Mouse (Mus musculus): ENCODE data around the gene Elk4.

Elk4 gene

DNA sequence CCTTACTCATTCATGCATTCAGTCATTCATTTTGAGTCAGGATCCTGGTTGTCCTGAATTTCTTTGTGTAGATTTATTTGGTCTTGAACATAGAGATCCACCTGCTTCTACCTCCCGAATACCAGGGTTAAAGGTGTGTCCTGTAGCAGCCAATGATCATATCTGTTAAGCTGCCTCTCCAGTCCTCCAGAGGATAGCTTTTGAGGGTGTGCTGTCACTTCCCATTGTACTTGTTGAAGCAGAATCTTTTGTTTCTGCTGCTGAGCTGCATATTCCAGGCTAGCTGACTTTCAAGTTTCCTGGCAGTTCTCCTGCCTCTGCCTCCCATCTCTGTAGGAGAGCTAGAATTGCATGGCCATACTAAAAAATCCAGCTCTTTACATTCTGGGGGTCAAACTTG lies 9.3 kb downstream of the Elk4 start:
- DNase-seq (ENCODE audit: low spot score), result no peak

DNA sequence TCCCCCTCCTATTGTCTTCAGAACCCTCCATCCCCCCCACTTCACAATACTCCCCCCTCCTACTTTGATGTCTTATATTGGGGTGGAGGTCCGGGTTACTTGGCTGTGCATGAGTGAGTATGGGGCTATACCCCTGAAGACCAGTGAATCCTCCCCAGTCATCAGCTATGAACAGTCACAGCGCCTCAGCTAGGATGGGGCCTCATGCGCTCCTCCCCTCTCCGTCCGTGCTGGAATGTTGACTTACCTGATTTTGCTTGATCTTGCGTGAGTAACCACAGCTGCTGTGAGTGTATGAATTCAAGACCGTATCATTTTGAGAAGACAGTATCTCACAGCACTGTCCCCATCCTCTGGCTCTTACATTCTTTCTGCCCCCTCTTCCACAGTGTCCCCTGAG lies 12.5 kb downstream of the Elk4 start:
- DNase-seq (ENCODE audit: low spot score), result no peak

DNA sequence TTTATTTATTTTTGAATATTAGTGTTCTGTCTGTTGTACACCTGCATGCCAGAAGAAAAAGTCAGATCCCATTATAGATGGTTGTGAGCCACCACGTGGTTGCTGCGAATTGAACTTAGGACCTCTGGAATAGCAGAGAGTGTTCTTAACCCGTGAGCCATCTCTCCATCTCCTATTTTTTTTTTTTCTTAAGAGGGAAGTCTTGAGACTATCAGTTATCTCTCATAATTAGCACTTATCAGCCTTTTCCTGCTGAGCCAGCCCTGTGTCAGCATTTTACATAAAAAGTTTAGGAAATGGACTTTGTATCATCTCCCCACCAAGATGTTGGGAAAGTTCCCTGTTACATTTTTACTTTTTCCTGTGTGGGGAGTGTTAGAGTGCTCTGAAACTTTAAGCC lies 14.7 kb downstream of the Elk4 start:
- DNase-seq (ENCODE audit: low spot score), result no peak

DNA sequence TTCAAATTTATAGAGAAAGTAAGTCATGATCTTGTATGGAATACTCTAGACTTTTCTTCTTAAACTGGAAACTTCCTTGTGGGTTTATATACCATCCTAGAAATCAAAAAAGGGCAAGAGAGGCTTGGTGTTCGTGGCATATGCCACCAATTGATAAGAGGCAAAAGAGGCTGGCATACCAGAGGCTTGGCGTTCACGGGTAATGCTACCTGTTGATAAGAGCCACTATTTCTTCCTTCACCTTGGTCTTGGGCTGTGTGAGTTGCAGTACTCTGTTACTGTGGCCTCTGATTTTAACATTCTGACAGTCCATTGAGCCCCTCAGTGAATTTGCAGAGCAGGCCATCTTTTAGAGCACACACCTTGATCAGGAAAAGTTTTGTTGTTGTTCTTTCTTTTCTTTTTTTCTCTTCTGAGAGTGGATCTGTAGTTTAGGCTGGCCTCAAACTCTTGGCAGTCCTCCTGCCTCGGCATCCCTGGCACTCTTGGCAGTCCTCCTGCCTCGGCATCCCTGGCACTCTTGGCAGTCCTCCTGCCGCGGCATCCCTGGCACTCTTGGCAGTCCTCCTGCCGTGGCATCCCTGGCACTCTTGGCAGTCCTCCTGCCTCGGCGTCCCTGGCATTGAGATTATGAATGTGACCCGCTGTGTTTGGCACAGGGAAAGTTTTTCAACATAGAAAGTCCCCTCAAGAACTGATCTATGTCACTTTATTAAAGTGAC lies 19.7 kb downstream of the Elk4 start:
- no peak for DNase-seq (ENCODE audit: low spot score)

DNA sequence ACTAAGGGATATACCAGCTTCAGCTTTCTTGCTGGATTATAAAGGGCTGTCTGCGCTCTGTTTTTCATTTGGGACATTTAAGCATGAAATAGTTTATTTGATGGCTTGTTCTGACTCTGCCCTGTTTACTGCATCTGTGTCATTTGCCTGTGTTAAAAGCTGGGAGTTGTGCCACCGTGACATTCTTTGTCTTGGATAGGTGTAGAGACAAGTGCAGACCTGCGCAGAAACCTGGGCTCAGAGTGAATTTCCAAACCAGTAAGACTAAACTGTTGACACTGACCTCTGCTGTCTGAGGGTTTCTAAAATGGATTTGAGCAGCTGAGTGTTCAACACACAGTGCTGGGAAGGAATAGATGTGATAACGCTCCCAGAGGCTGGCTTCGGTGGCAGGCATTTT lies 20.6 kb downstream of the Elk4 start:
- DNase-seq (ENCODE audit: low spot score), result no peak

DNA sequence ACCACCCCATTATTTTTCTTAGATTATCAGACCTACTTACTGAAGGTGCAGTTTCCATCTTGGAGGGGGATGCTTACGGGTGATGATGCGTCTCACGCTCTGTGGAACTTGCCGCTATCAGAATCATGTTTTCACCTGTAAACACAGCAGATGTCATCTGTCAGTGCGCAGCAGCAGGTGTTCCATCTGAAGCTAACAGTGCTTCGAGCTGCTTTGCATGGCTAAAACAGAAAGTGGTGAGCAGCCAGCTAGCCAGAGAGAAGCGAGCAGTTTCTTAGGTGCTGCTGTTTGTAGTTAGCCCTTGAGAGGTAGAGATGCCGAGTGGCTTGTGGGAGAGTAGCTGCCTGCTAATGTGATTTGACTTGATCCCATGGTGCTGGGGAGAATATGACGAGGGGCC lies 21.0 kb downstream of the Elk4 start:
- no peak for DNase-seq (ENCODE audit: low spot score)

DNA sequence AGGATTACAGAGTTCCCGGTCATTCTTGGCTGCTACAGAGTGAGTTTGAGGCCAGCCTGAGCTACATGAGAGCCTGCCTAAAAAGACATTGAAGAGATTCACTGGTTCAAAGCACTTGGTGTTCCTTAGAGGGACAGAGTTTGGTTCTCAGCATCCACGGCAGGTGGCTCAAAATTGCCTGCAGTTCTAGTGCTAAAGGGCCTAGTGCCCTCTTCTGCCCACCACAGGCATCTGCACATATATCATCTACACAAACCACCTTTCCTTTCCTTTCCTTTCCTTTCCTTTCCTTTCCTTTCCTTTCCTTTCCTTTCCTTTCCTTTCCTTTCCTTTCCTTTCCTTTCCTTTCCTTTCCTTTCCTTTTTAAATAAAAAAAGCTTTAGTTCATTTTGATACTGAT lies 23.2 kb downstream of the Elk4 start:
- DNase-seq (ENCODE audit: low spot score), result no peak

DNA sequence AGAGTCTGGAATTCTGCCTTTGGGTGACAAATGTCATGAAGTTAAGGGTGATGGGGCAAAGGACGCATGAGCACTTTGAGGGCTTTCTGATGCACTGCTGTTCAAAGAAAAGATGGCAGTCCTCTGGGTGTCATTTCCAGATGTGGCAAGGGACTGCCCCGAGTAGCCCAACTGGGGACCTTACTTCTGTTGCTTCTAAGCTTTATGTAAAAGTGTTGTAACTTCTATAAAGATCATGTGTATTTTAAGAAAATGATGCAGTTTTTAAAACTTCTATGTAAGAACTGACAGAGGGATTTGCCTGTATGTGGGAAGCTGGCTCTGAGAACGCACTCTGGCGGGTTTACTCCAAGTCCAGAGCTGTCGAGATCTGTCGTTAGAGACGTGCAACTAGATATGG lies 24.8 kb downstream of the Elk4 start:
- no peak for DNase-seq (ENCODE audit: low spot score)

DNA sequence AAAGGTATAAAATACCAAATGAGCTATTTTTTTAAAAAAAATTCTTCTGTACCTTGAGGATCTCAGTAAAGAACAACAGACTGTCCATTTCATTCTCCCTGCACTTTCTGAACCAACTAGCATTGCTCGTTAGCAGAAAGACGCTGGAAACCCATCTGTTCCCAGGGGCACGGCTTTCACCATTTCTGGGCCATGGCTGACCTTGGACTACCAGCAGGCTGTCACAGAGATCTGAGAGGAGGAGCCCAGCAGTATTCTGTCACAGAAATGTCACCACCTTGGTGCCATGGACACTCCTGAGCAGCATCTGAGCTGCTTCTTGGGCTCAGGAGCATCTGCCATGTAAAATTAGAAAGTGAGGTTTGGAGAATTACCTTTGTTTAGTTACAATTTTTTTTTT lies 30.3 kb downstream of the Elk4 start:
- no peak for DNase-seq (ENCODE audit: low spot score)

DNA sequence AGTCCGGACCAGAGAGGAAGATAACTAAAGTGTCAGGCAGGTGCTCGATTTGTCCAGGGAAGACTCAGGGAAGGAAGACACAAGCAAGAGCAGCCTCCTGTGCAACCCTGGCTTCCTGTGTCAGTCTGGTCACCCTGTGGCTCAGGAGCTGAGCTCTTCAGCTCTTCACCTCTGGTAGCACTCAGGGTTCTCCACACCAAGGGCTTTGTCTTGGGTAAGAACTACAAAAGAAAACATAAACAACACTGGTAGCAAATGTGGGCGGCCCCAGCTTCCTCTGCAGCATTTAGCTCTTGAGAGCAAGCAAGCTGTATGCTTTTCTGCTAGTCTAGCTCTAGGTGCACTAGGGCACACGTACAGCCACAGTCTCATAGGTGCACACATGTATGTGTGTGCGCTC lies 31.3 kb downstream of the Elk4 start:
- DNase-seq (ENCODE audit: low spot score), result no peak

DNA sequence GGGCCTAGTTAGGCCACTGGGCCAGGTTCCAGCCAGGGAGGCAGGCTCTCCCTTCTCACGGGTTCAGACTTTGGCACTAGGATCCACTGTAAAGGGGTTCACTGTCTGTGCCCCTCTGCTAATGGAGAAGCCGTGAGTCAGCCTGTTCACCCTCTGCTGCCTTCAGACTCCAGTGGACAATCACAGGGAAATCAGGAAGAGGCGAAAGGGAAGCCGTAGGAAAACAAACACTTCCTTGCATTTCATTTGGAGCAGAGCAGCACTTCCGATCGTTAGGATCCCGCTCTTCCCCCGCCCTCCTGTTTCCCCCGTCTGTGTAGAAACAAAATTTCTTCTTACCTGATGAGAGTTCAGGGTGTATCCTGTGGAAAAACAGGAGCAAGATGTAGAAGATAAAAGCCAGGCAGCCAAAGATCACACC lies 32.8 kb downstream of the Elk4 start:
- no peak for DNase-seq (ENCODE audit: low spot score)

DNA sequence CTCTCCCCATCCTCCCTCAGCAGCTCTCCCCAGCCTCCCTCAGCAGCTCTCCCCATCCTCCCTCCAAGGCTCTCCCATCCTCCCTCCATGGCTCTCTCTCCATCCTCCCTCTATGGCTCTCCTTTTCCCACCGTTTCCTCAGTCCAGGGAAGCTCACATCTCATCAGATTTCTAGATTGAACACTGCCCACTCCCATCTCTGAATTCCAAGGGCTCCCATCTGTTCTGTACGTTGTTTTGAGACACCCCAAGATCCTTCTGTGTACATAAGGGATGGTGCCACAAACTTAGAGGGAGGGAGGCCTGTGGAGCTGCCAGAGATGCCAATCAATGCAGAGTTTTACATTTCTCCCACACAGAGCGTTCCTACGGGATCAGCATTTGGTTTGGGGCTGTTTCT lies 36.4 kb downstream of the Elk4 start:
- no peak for DNase-seq (ENCODE audit: low spot score)

DNA sequence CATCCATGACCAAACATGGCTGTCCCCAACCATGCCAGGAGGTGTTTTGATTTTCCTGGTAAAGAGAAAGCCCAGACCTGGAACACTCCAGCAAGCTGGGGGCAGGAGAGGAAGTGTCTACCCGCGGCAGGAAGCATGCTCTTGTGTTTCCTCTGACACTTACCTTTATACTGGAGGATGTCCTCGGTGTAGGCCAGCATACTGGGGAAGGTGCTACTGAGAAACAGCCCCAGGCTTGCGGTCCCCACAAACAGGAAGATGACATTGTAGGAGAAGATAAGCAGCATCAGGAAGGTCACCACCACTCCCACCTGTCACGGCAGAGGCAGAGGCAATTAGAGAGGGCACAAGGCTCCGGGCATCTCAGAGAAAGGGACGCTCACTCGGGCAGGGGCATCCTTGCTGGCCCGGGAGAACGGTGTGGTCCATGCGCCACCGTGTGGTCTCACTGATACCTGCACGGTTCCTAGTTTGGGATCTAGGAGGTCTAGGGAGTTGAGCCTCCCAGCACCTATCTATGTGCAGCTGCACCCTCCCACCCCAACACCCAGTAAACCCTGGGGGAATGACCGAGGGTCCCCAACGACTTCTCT lies 38.8 kb downstream of the Elk4 start:
- peak; percentile 50 for DNase-seq (ENCODE audit: low spot score)

DNA sequence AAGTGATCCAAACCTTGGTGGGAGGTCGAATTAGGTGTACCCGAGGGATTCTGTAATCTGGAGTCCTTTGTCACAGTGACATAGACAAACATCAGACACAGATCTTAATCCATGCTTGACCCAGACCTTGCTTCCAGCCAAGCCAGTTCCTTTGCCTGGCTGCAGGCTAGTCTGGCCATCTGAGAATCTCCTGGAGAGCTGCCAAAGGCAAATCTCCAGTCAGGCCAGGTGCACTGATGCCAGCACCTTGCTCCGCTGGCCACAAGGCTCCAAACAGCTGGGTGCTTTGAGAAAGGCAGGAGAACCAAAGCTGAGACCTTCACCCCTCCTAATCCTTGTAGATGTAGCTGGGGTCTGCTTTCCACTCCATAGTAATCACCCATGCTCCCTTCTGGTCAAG lies 44.3 kb downstream of the Elk4 start:
- no peak for DNase-seq (ENCODE audit: low spot score)

DNA sequence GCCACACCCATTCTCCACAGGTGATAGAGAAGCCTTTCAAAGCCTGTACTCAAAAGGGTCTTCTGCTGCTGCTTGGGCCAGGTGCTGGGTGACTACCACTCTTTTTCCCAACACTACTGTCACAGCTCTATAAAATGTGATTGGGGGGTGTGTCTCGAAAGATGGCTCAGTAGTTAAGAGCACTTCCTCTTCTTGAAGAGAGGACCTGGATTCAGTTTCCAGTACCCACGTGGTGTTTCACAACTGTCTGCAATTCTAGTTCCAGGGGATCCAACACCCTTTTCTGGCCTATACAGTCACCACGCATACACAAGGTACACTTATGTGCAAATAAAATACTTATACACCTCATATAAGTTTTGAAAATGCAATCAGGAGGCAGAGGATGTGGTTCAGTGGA lies 47.0 kb downstream of the Elk4 start:
- DNase-seq (ENCODE audit: low spot score), result no peak

DNA sequence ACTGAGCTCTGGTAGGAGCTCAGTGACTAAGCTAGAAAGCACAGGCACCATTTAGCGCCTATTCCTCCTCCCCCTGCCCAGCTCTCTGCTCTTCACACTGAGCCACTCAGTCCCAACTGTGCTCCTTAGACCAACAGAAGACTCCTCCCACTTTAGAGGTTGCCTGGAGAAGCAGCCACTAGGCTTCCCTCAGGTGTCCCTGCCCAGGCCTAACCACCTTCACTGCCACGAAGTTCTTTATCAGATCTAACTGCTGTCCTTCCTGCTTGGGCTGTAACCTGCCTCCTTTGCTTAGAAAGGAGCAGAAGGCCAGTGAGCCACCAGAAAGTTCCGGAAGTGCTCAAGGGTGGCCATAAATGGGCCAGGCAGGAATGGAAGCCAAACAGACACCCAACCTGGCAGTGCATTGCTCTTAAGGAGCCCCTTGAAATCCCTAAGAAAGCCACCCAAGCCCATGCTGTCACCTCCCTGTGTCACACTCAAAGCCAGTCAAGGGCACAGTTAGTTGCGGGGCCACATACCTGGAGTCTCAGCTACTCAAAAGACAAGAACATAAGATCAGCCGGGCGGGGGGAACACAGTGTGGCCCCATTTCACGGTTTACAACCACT lies 47.8 kb downstream of the Elk4 start:
- DNase-seq (ENCODE audit: low spot score), result no peak

DNA sequence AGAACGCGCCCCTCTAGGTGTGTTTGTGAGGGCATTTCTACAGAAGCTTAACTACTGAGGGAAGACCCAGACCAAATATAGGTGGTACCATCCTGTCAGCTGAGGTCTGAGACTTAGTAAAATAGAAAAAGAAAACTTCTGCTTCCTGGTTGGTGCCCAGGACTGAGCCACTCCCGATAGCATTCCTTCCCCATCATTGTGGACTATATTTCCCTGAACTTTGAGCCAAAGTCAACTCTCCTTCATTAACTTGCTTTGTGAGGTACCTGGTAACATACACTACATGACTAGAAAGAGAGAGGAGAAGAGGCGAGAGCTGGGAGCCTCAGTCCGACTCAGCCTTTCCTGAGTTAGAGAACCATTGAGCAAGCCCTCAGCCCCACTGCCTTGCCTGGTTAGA lies 51.2 kb downstream of the Elk4 start:
- DNase-seq (ENCODE audit: low spot score), result no peak

DNA sequence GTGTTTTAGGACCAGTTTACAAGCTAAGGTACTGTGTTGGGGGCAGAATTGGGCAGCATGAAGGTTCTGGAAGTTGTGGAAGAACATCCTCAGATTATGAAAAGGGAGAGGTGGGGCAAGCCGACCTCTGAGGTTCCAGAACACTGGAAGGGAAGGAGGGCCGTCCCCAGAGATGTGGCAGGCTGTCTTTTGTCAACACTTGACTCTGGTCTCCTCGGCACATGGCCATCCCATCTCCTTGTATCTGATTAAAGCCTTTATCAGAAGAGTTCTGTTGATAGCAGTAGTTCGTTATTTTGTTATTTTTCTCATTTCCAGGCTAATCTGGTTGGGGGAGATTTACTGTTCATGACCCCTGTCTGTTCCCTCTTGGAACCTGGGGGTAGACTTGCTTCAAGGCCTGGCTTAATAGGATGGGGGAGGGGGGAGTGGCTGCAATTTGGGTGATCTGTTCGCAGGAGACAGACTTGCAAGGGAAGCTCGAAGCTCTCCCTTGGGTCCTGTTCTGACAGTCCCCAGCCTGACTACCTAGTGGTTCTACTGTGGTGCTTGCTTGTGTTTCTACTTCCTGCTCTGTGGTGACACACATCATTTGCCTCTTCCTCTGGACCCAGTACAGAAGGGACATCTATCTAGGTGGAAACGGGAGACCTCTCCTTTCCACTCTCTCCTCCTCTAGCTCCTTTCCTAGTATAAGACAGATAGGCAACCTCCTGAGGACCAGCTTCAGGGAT lies 52.8 kb downstream of the Elk4 start:
- DNase-seq (ENCODE audit: low spot score), result no peak

DNA sequence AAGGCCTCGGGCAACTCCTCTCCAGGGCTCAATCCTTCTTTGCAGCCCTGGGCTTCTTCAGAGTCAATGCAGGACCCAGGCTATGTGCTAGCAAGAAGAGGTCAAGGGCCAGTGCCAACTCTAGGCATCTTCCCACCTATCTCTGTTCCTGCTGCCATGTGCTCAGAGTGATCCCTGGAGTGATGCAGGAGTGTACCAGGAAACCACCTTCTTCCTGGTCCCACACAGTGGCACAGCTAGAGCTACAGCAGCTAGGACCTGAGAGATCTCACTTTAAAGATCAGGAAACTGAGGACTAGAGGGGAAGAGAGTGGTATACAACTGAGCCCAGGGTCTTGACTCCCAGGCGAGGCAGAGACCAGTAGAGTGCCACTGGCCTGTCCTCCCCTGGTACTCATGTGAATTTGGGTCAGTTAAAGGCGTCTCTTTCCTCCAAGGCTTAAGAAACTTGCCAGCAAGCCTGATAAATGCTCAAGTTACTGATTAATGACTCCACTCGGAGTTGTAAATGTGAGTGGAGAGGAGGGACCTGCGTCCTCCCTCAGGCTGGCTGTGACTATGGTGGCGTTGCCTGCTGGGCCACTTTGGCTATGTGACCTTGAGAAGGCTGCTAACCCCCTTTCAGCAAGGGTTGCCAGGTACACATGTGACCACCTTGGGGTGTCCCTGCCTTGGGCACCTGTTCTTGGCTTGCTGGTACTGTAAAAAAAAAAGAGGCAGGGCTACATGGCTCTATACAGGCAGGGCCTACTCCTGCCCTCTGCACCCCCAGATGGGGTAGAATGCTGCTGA lies 54.5 kb downstream of the Elk4 start:
- DNase-seq (ENCODE audit: low spot score), result no peak

DNA sequence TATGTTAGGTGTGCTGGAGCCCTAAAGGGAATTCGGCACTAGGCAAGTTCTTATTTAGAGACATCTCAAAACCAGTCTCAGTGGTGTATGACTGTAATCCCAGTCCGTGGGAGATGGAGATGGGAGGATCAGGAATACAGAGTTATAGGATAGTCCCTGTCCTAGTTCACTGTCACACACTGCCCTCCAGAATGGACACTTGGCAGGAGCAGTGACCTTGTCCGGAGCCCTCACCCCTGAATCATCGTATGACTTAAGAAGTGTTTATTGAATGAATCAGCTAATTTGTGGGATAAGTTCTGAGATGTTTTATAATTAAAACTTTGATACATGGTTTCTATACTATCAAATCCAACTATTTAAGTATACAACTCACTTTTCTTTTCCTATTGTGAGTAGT lies 55.7 kb downstream of the Elk4 start:
- no peak for DNase-seq (ENCODE audit: low spot score)

DNA sequence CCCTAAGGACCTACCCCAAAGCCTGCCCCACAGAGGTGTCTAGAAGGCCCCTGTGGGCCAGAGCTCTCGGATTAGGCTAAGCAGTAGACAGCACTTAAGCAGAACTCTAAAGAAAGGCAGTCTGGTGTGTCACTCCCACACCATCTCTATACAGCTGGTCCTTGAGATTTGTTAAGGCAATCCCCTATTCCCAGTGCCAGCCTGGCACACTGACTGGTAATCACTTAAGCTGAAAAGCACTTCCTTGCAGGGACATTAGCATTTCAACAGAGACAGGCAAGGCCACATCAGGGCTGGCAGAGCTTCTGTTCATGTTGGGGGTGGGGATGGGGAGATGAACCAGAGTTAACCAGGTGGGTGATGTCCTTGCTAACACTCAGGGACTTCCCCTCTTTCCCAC lies 57.6 kb downstream of the Elk4 start:
- DNase-seq (ENCODE audit: low spot score), result no peak

DNA sequence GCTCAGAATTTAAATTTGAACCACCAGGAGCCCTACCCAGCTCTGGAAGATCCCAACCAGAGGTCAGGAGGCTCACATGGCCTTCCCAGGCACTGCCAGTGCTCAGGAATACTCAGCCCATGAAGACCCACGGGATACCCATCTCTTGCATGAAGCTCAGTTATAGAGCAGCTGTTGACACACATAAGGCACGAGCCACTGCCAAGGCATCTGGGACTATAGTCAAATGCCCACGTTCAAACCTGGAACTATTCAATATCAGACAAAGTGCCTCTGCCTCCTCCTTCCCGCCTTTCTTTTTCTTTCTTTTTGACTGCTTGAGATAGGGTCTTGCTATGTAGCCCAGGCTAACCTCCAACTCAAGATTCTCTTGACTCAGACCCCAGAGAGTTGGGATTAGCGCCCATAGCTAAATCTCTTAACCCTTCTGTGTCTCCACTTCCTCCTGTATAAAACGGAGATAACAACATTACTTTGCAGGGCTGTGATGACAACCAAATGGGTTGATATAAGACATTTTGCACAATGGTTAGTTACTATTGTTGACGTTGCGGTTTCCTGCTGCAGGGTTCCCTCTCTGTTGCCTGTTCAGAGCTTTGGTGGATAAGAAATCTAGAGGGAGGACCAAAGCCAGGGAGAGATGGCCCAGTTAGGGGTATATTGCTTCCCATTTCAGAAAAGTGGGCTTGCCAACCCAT lies 58.2 kb downstream of the Elk4 start:
- no peak for DNase-seq (ENCODE audit: low spot score)

All from urinary bladder, postnatal 25 days (tissue).